Mouse (Mus musculus) intestine, postnatal 0 days (tissue): Measurements from ENCODE around the gene Gm10964. TPM values are rescaled to one million over a fixed set of nuclear protein-coding genes. Genes with fewer than 3 reads are reported as not detected.
A peak's percentile ranks its signal among the peaks of the same experiment; 100 is the strongest.

Source experiments
- ATAC-seq: fragments of 200-750 bp; cut with Nextera tagmentation; 2 replicates; pipeline ENCODE4 v1.8.0; 2017; ENCODE audit warnings: mild to moderate bottlenecking, moderate TSS enrichment, moderate library complexity
- H3K27ac ChIP-seq: fragments of 300-500 bp; sonication (generic); 2 replicates; pipeline ENCODE4 v1.5.1; 2014; ENCODE audit warnings: mild to moderate bottlenecking, low read depth, low read length, moderate library complexity
- H3K27me3 ChIP-seq: fragments of 300-500 bp; sonication (generic); replicated peaks from 2 replicates; pipeline ENCODE4 v1.6.1; 2014; ENCODE audit warnings: low read length, mixed read lengths; ENCODE audit not compliant: control insufficient read depth, insufficient read depth
- H3K36me3 ChIP-seq: fragments of 300-500 bp; sonication (generic); 2 replicates; pipeline ENCODE4 v1.6.1; 2014; ENCODE audit warnings: mild to moderate bottlenecking, moderate library complexity; ENCODE audit not compliant: control insufficient read depth, insufficient read depth
- H3K4me1 ChIP-seq: fragments of 300-500 bp; sonication (generic); replicated peaks from 2 replicates; pipeline ENCODE4 v1.6.1; 2014; ENCODE audit warnings: antibody characterized with exemption, low read length, mixed read lengths; ENCODE audit not compliant: control insufficient read depth, insufficient read depth
- H3K4me2 ChIP-seq: fragments of 300-500 bp; sonication (generic); replicated peaks from 2 replicates; pipeline ENCODE4 v1.6.1; 2014; ENCODE audit warnings: low read depth, mild to moderate bottlenecking, moderate library complexity
- H3K4me3 ChIP-seq: fragments of 300-500 bp; sonication (generic); 2 replicates; pipeline ENCODE4 v1.5.1; 2014; ENCODE audit warnings: low read depth, low read length
- H3K9ac ChIP-seq: fragments of 300-500 bp; sonication (generic); 2 replicates; pipeline ENCODE4 v1.6.1; 2014; ENCODE audit warnings: mild to moderate bottlenecking, low read depth, low read length
- H3K9me3 ChIP-seq: fragments of 300-500 bp; sonication (generic); 2 replicates; pipeline ENCODE4 v1.6.1; 2016; ENCODE audit warnings: mixed run types; ENCODE audit not compliant: control insufficient read depth
- CTCF ChIP-seq: sonication (generic); IDR thresholded peaks from 2 replicates; pipeline ENCODE4 v1.5.1; 2016; ENCODE audit warnings: low read depth, mild to moderate bottlenecking, control low read depth, antibody characterized with exemption, moderate library complexity
- WGBS: fragments of 180-500 bp; shearing (Covaris S2); extraction: QIAGEN DNeasy Blood & Tissue Kit; methylation state at CpG from one replicate; pipeline ENCODE4 v1.1.7; 2014; 5-methylcytosine and 5-hydroxymethylcytosine counted together
- polyA plus RNA-seq: library from polyadenylated mRNA; unstranded; fragments of >200 nt; fragmentation: Nextera tagmentation; extraction: Ambion mirVana; gene quantifications from 2 replicates; pipeline ENCODE4 v1.2.1, GENCODE M21; 2015

Gm10964 gene
- not detected in 2 replicates for polyA plus RNA-seq

DNA sequence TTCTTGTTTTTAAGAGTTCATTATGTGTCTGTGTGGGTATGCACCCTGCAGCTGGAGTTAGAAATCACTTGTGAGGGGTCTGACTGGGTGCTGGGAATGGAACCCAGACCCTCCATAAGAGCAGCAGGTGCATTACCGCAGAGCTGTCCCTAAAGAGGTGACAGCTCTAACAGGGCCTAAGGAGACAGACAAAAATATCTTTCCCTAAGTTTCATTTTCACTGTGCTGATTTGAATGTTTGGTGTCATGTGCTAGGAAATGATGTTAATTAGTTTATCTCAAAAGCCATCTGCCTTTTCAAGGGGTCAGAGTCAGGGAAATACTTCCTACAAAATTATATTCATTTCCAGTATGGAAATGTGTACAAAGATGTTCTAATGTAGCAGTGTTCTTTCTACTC, at the start of gene Gm10964:
Gm10964 (plus strand) TSS at position 38 of the 400 bp plus-strand sequence.
- no peak for ATAC-seq
- H3K4me2 ChIP-seq = peak within 1 kb of the TSS; percentile 66
- 93% methylated on average over 1 of the region's 1 CpGs for WGBS
- no peaks in the 10 kb centered on the region for H3K9me3 ChIP-seq
- H3K36me3 ChIP-seq = peaks cover 27% of the 10 kb centered on the region
- H3K4me3 ChIP-seq = peak within 1 kb of the TSS; percentile 31
- peak within 1 kb of the TSS; percentile 60 for H3K27ac ChIP-seq
- no peaks in the 10 kb centered on the region for H3K4me1 ChIP-seq
- no peaks in the 10 kb centered on the region for H3K27me3 ChIP-seq
- no peak for TF ChIP-seq CTCF
- peak within 1 kb of the TSS; percentile 23; the same call in 1 of the 2 replicates for H3K9ac ChIP-seq

GRCm38 (mm10) chr3:103690506-103690905, 48.7 kb upstream of the Gm10964 start:
- no peaks in the 10 kb centered on the region for H3K27me3 ChIP-seq
- no peak for ATAC-seq
- no peak overlapping the region for H3K9ac ChIP-seq
- TF ChIP-seq CTCF = peak; percentile 46
- H3K4me2 ChIP-seq = no peak overlapping the region
- no peaks in the 10 kb centered on the region for H3K36me3 ChIP-seq
- H3K4me3 ChIP-seq = no peak overlapping the region
- H3K4me1 ChIP-seq = no peaks in the 10 kb centered on the region
- no peaks in the 10 kb centered on the region for H3K9me3 ChIP-seq
- 76% methylated on average over 3 of the region's 3 CpGs for WGBS
- no peak overlapping the region for H3K27ac ChIP-seq

DNA sequence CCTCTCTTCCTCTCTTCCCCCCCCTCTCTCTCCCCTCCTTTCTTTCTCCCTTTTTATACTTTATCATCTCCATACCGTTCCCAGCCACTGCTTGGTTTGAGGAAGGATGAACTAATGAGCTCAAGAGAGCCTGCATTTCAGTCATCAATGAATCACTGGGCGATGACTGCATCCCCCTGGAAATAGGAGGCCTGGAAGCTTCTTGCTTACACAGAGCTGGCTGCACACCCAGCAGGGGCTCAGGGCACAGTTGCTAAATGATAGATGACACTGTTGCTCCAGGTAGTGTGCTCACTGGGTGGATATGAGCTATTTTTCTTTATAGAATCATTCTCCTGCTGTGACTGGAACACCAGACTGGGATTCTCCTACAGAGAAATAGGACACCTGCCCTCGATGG, 43.6 kb upstream of the Gm10964 start:
- no peaks in the 10 kb centered on the region for H3K4me1 ChIP-seq
- H3K9ac ChIP-seq = no peak overlapping the region
- H3K27ac ChIP-seq = no peak overlapping the region
- ATAC-seq = no peak
- no peak for TF ChIP-seq CTCF
- no peaks in the 10 kb centered on the region for H3K27me3 ChIP-seq
- H3K4me2 ChIP-seq = no peak overlapping the region
- no peak overlapping the region for H3K4me3 ChIP-seq
- 57% methylated on average over 3 of the region's 3 CpGs for WGBS
- no peaks in the 10 kb centered on the region for H3K36me3 ChIP-seq
- no peaks in the 10 kb centered on the region for H3K9me3 ChIP-seq

DNA sequence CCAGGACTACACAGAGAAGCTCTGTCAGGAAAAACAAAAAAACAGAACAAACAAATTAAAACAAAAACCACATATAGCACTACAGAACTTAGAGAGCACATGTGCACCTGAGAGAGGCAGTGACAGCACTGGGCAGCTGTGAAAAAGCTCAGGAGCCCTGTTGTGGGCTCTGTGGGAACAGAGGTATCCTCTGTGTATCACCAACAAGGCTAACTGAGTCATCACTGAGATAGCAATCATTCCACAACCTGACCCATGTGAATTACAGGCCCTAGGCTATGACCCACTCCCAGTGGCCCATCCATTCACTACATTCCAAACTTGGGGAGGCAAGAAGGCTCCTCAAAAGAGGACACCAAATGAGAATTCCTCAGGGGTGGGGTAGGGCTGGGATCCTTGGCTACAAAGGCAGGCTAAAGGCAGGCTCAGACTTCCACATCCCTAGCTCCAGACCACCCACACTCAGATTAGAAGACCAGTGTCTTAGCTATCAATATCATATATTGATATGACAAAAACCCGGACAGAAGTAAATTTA, 42.7 kb upstream of the Gm10964 start:
- Histone ChIP-seq H3K4me2 (no peak overlapping the region), H3K4me3 (no peak overlapping the region), H3K9me3 (no peaks in the 10 kb centered on the region), H3K27me3 (no peaks in the 10 kb centered on the region), H3K9ac (no peak overlapping the region), H3K4me1 (no peaks in the 10 kb centered on the region), H3K36me3 (no peaks in the 10 kb centered on the region), H3K27ac (no peak overlapping the region)
- no peak for TF ChIP-seq CTCF
- 100% methylated on average over 1 of the region's 1 CpGs for WGBS
- ATAC-seq = no peak

DNA sequence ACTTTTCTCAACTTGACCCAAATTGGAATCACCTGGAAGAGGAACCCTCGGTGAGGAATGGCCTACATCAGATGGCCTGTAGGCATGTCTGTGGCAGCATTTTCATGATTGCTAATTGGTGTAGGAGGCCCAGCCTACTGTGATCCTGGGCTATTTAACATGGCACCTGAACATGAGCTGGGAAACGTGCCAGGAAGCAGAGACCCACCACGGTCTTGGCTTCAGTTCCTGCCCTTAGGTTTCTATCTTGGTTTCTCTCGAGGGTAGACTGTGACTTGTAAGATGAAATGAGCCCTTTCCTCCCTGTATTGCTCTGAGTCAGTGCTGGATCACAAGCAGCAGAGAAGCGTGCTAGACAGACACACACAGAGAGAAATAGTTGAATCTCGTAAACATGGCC, 34.5 kb upstream of the Gm10964 start:
- no peaks in the 10 kb centered on the region for H3K9me3 ChIP-seq
- WGBS = 66% methylated on average over 6 of the region's 6 CpGs
- H3K9ac ChIP-seq = no peak overlapping the region
- H3K4me3 ChIP-seq = no peak overlapping the region
- H3K36me3 ChIP-seq = no peaks in the 10 kb centered on the region
- H3K4me2 ChIP-seq = no peak overlapping the region
- TF ChIP-seq CTCF = no peak
- no peaks in the 10 kb centered on the region for H3K4me1 ChIP-seq
- no peak for ATAC-seq
- no peak overlapping the region for H3K27ac ChIP-seq
- H3K27me3 ChIP-seq = no peaks in the 10 kb centered on the region

DNA sequence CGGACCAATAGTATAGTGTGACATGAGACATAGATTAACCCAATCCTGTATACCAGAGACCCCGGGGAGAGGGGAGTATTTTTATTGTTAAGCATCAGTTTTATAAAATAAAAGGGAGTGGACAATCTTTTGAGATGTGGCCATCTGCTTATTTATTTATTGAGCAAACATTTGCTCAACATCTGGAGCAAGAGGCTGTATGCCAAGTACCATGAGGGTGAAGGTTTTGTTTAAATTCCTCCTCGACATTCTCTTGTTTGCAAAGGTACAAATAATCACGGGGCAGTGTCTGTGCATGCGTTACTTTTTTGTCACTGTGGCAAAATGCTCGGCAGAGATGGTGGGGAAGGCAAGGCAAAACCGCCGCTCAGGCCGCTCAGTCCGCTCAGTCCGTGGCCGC, 33.7 kb upstream of the Gm10964 start:
- TF ChIP-seq CTCF = no peak
- H3K4me2 ChIP-seq = no peak overlapping the region
- WGBS = 65% methylated on average over 12 of the region's 12 CpGs
- no peak for ATAC-seq
- H3K4me1 ChIP-seq = no peaks in the 10 kb centered on the region
- no peaks in the 10 kb centered on the region for H3K27me3 ChIP-seq
- no peaks in the 10 kb centered on the region for H3K36me3 ChIP-seq
- H3K4me3 ChIP-seq = no peak overlapping the region
- H3K27ac ChIP-seq = no peak overlapping the region
- H3K9ac ChIP-seq = no peak overlapping the region
- no peaks in the 10 kb centered on the region for H3K9me3 ChIP-seq

DNA sequence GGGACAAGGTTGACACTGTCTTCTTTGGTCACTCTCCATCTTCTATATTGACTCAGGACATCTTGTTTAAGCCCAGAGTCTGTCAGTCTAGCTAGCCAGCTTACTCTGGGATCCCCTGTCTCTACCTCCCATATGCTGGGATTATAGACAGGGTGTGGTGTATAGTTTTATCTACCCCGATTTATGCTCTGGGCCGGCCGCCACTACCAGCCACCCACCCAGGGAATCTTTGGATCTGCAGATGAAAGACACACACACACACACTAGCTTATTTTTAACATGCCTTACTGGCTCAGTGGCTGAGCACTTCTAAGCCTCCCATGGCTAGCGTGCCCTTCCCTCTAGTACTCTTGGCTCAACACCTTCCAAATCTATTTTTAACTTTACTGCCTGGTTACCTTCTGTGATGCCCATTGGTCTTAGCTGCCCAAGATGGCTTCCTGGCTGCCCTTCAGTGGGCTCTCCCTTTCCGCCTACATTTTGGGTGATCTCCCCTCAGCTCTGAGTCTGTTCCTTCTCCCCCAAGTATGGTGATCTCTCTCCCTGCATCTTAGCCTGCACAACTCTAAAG, 29.6 kb upstream of the Gm10964 start:
- no peak for ATAC-seq
- Histone ChIP-seq H3K4me2 (no peak overlapping the region), H3K4me3 (no peak overlapping the region), H3K9ac (no peak overlapping the region), H3K27me3 (no peaks in the 10 kb centered on the region), H3K27ac (no peak overlapping the region), H3K9me3 (no peaks in the 10 kb centered on the region), H3K4me1 (no peaks in the 10 kb centered on the region), H3K36me3 (no peaks in the 10 kb centered on the region)
- WGBS = 97% methylated on average over 5 of the region's 5 CpGs
- TF ChIP-seq CTCF = no peak
